Mouse (Mus musculus): ENCODE data around the gene Tpgs1. TPM values are rescaled to one million over a fixed set of nuclear protein-coding genes. Genes with fewer than 3 reads are reported as not detected.

The Tpgs1 gene
- polyA plus RNA-seq, 1 experiment from 2014 or later, result 68.3 TPM

Other genes starting within 250 kb of the Tpgs1 start
- gene Vmn2r83, start 200.6 kb upstream of the Tpgs1 start, polyA plus RNA-seq (2016; fragmentation: Nextera tagmentation; extraction: Ambion mirVana), result not detected in 2 replicates
- gene Plpp2, start 135.6 kb upstream of the Tpgs1 start, polyA plus RNA-seq (2016; fragmentation: Nextera tagmentation; extraction: Ambion mirVana), result 19.8 and 23.6 TPM in 2 replicates
- 69.9 and 72.8 TPM in 2 replicates for gene Mier2, start 114.2 kb upstream of the Tpgs1 start, polyA plus RNA-seq (2016; fragmentation: Nextera tagmentation; extraction: Ambion mirVana)
- gene Theg, start 82.0 kb upstream of the Tpgs1 start, polyA plus RNA-seq (2016; fragmentation: Nextera tagmentation; extraction: Ambion mirVana), result not detected in 2 replicates
- 0.06 and 0.11 TPM in 2 replicates for gene C2cd4c, start 55.3 kb upstream of the Tpgs1 start, polyA plus RNA-seq (2016; fragmentation: Nextera tagmentation; extraction: Ambion mirVana)
- gene Shc2, start 31.5 kb upstream of the Tpgs1 start, polyA plus RNA-seq (2016; fragmentation: Nextera tagmentation; extraction: Ambion mirVana), result 18.5 and 20.1 TPM in 2 replicates
- not detected in 2 replicates for gene Odf3l2, start 23.6 kb upstream of the Tpgs1 start, polyA plus RNA-seq (2016; fragmentation: Nextera tagmentation; extraction: Ambion mirVana)
- 0.89 and 1.1 TPM in 2 replicates for gene Madcam1, start 4.8 kb upstream of the Tpgs1 start, polyA plus RNA-seq (2016; fragmentation: Nextera tagmentation; extraction: Ambion mirVana)
- 223 and 270 TPM in 2 replicates for gene Cdc34, start 12.8 kb downstream of the Tpgs1 start, polyA plus RNA-seq (2016; fragmentation: Nextera tagmentation; extraction: Ambion mirVana)
- 0.98 and 1.0 TPM in 2 replicates for gene Gzmm, start 19.7 kb downstream of the Tpgs1 start, polyA plus RNA-seq (2016; fragmentation: Nextera tagmentation; extraction: Ambion mirVana)
- gene Bsg, start 35.1 kb downstream of the Tpgs1 start, polyA plus RNA-seq (2016; fragmentation: Nextera tagmentation; extraction: Ambion mirVana), result 607 and 655 TPM in 2 replicates
- 0.05 TPM in 2 replicates for gene Hcn2, start 47.3 kb downstream of the Tpgs1 start, polyA plus RNA-seq (2016; fragmentation: Nextera tagmentation; extraction: Ambion mirVana)
- 48.6 and 51.7 TPM in 2 replicates for gene Polrmt, start 77.2 kb downstream of the Tpgs1 start, polyA plus RNA-seq (2016; fragmentation: Nextera tagmentation; extraction: Ambion mirVana)
- 0.27 and 0.42 TPM in 2 replicates for gene Fgf22, start 85.7 kb downstream of the Tpgs1 start, polyA plus RNA-seq (2016; fragmentation: Nextera tagmentation; extraction: Ambion mirVana)
- 109 and 118 TPM in 2 replicates for gene Rnf126, start 97.6 kb downstream of the Tpgs1 start, polyA plus RNA-seq (2016; fragmentation: Nextera tagmentation; extraction: Ambion mirVana)
- 1.1 and 1.8 TPM in 2 replicates for gene Fstl3, start 107.9 kb downstream of the Tpgs1 start, polyA plus RNA-seq (2016; fragmentation: Nextera tagmentation; extraction: Ambion mirVana)
- 0.05 TPM in 1 of 2 replicates, not detected in the other for gene Prss57, start 121.6 kb downstream of the Tpgs1 start, polyA plus RNA-seq (2016; fragmentation: Nextera tagmentation; extraction: Ambion mirVana)
- gene Palm, start 124.2 kb downstream of the Tpgs1 start, polyA plus RNA-seq (2016; fragmentation: Nextera tagmentation; extraction: Ambion mirVana), result 130 and 153 TPM in 2 replicates
- 0.46 and 0.67 TPM in 2 replicates for gene Misp, start 151.6 kb downstream of the Tpgs1 start, polyA plus RNA-seq (2016; fragmentation: Nextera tagmentation; extraction: Ambion mirVana)
- gene Ptbp1, start 185.1 kb downstream of the Tpgs1 start, polyA plus RNA-seq (2016; fragmentation: Nextera tagmentation; extraction: Ambion mirVana), result 296 and 334 TPM in 2 replicates
- 8.0 and 13.5 TPM in 2 replicates for gene Prtn3, start 205.1 kb downstream of the Tpgs1 start, polyA plus RNA-seq (2016; fragmentation: Nextera tagmentation; extraction: Ambion mirVana)
- gene Plppr3, start 205.3 kb downstream of the Tpgs1 start, polyA plus RNA-seq (2016; fragmentation: Nextera tagmentation; extraction: Ambion mirVana), result 110 and 169 TPM in 2 replicates
- gene Elane, start 216.9 kb downstream of the Tpgs1 start, polyA plus RNA-seq (2016; fragmentation: Nextera tagmentation; extraction: Ambion mirVana), result 0.16 and 0.46 TPM in 2 replicates
- gene Cfd, start 221.5 kb downstream of the Tpgs1 start, polyA plus RNA-seq (2016; fragmentation: Nextera tagmentation; extraction: Ambion mirVana), result not detected in 2 replicates
- 69.8 and 70.8 TPM in 2 replicates for gene Med16, start 239.6 kb downstream of the Tpgs1 start, polyA plus RNA-seq (2016; fragmentation: Nextera tagmentation; extraction: Ambion mirVana)
- gene Gm26602, start 241.5 kb downstream of the Tpgs1 start, polyA plus RNA-seq (2016; fragmentation: Nextera tagmentation; extraction: Ambion mirVana), result 2.0 and 5.5 TPM in 2 replicates
- gene Kiss1r, start 247.6 kb downstream of the Tpgs1 start, polyA plus RNA-seq (2016; fragmentation: Nextera tagmentation; extraction: Ambion mirVana), result 1.0 and 1.2 TPM in 2 replicates